Mouse (Mus musculus) hindbrain, embryonic 12.5 days (tissue): ENCODE measurements around the gene Sik3. TPM values are rescaled to one million over a fixed set of nuclear protein-coding genes. Genes with fewer than 3 reads are reported as not detected.
A peak's percentile ranks its signal among the peaks of the same experiment; 100 is the strongest.

Experiments used
- ATAC-seq: fragments of 200-750 bp; cut with Nextera tagmentation; 2 replicates; pipeline ENCODE4 v1.8.0; 2017; ENCODE audit warnings: moderate TSS enrichment; ENCODE audit not compliant: low FRiP score
- H3K27ac ChIP-seq: fragments of 300-500 bp; sonication (generic); 2 replicates; pipeline ENCODE4 v1.5.1; 2016; ENCODE audit warnings: mild to moderate bottlenecking
- H3K27me3 ChIP-seq: fragments of 300-500 bp; sonication (generic); 2 replicates; pipeline ENCODE4 v1.6.1; 2016; ENCODE audit warnings: mild to moderate bottlenecking
- H3K36me3 ChIP-seq: fragments of 300-500 bp; sonication (generic); 2 replicates; pipeline ENCODE4 v1.6.1; 2016; ENCODE audit warnings: mild to moderate bottlenecking
- H3K4me1 ChIP-seq: fragments of 300-500 bp; sonication (generic); 2 replicates; pipeline ENCODE4 v1.6.1; 2016
- H3K4me2 ChIP-seq: fragments of 300-500 bp; sonication (generic); replicated peaks from 2 replicates; pipeline ENCODE4 v1.6.1; 2016; ENCODE audit warnings: mild to moderate bottlenecking
- H3K4me3 ChIP-seq: fragments of 300-500 bp; sonication (generic); 2 replicates; pipeline ENCODE4 v1.5.1; 2016; ENCODE audit warnings: mild to moderate bottlenecking
- H3K9ac ChIP-seq: fragments of 300-500 bp; sonication (generic); 2 replicates; pipeline ENCODE4 v1.6.1; 2016; ENCODE audit warnings: mild to moderate bottlenecking, moderate library complexity
- H3K9me3 ChIP-seq: fragments of 300-500 bp; sonication (generic); replicated peaks from 2 replicates; pipeline ENCODE4 v1.6.1; 2016; ENCODE audit warnings: mild to moderate bottlenecking
- WGBS: fragments of 180-500 bp; shearing (Covaris S2); methylation state at CpG from one replicate; pipeline ENCODE4 v1.1.7; 2016; 5-methylcytosine and 5-hydroxymethylcytosine counted together
- polyA plus RNA-seq: library from polyadenylated mRNA; unstranded; fragments of >200 nt; fragmentation: Nextera tagmentation; extraction: Ambion mirVana; gene quantifications from 2 replicates; pipeline ENCODE4 v1.2.1, GENCODE M21; 2016

Sik3 gene
- polyA plus RNA-seq, 1 experiment from 2014 or later, result 13.9 TPM

GRCm38 (mm10) chr9:46230450-46230975 lies 217.9 kb downstream of the Sik3 start:
- H3K27ac ChIP-seq, result no peak overlapping the region
- 17% methylated on average over 13 of the region's 13 CpGs for WGBS
- no peaks in the 10 kb centered on the region for H3K9me3 ChIP-seq
- H3K9ac ChIP-seq, result peak overlapping the region; percentile 56
- H3K4me3 ChIP-seq, result peak overlapping the region; percentile 41
- 0 out of 2 replicates have a peak, but pooled peaks have one; percentile 39 for ATAC-seq
- no peaks in the 10 kb centered on the region for H3K27me3 ChIP-seq
- peak overlapping the region; percentile 74 for H3K4me2 ChIP-seq
- H3K36me3 ChIP-seq, result no peaks in the 10 kb centered on the region
- peaks cover 10% of the 10 kb centered on the region for H3K4me1 ChIP-seq

GRCm38 (mm10) chr9:46235196-46235595 lies 222.6 kb downstream of the Sik3 start:
- Histone ChIP-seq H3K27ac (no peak overlapping the region), H3K4me3 (no peak overlapping the region), H3K4me2 (no peak overlapping the region), H3K27me3 (no peaks in the 10 kb centered on the region), H3K36me3 (no peaks in the 10 kb centered on the region), H3K9ac (no peak overlapping the region), H3K4me1 (peaks cover 7% of the 10 kb centered on the region), H3K9me3 (no peaks in the 10 kb centered on the region)
- 91% methylated on average over 6 of the region's 6 CpGs for WGBS
- ATAC-seq, result no peak

- no peak for ATAC-seq
- Histone ChIP-seq H3K9me3 (no peaks in the 10 kb centered on the region), H3K36me3 (no peaks in the 10 kb centered on the region)
Measured at GRCm38 (mm10) chr9:46235596-46235648, 222.8 kb downstream of the Sik3 start, which contains the start of gene Apoc3. TSS of gene Apoc3 (minus strand) at chr9:46235636.

GRCm38 (mm10) chr9:46235649-46236048 lies 223.0 kb downstream of the Sik3 start:
- 68% methylated on average over 4 of the region's 4 CpGs for WGBS
- H3K27ac ChIP-seq, result no peak overlapping the region

More at GRCm38 (mm10) chr9:46235596-46235648, 222.8 kb downstream of the Sik3 start, which contains the start of gene Apoc3:
- Histone ChIP-seq H3K4me2 (no peak within 1 kb of the TSS), H3K4me1 (peaks cover 5% of the 10 kb centered on the region), H3K9ac (no peak within 1 kb of the TSS), H3K27ac (no peak within 1 kb of the TSS), H3K4me3 (no peak within 1 kb of the TSS), H3K27me3 (no peaks in the 10 kb centered on the region)

GRCm38 (mm10) chr9:46238850-46239249 lies 226.2 kb downstream of the Sik3 start:
- H3K36me3 ChIP-seq, result no peaks in the 10 kb centered on the region
- no peaks in the 10 kb centered on the region for H3K9me3 ChIP-seq
- H3K4me3 ChIP-seq, result no peak overlapping the region
- WGBS, result 84% methylated on average over 7 of the region's 7 CpGs
- H3K4me1 ChIP-seq, result no peaks in the 10 kb centered on the region; the same call in 1 of the 2 replicates
- no peak overlapping the region for H3K4me2 ChIP-seq
- no peaks in the 10 kb centered on the region for H3K27me3 ChIP-seq
- H3K27ac ChIP-seq, result no peak overlapping the region
- no peak overlapping the region for H3K9ac ChIP-seq
- no peak for ATAC-seq

More at GRCm38 (mm10) chr9:46235649-46236048, 223.0 kb downstream of the Sik3 start:
- no peak overlapping the region for H3K4me2 ChIP-seq
- no peaks in the 10 kb centered on the region for H3K27me3 ChIP-seq
- no peaks in the 10 kb centered on the region for H3K9me3 ChIP-seq
- H3K36me3 ChIP-seq, result no peaks in the 10 kb centered on the region
- H3K4me3 ChIP-seq, result no peak overlapping the region
- H3K4me1 ChIP-seq, result peaks cover 2% of the 10 kb centered on the region; the same call in 1 of the 2 replicates
- no peak for ATAC-seq
- H3K9ac ChIP-seq, result no peak overlapping the region

GRCm38 (mm10) chr9:46240526-46241153 lies 228.0 kb downstream of the Sik3 start, which contains the start of gene Apoa4:
TSS of gene Apoa4 (plus strand) at chr9:46240696.
- H3K9ac ChIP-seq, result no peak within 1 kb of the TSS
- H3K4me3 ChIP-seq, result no peak within 1 kb of the TSS
- H3K36me3 ChIP-seq, result no peaks in the 10 kb centered on the region
- WGBS, result 73% methylated on average over 7 of the region's 7 CpGs
- H3K4me2 ChIP-seq, result no peak within 1 kb of the TSS
- no peaks in the 10 kb centered on the region; the same call in 1 of the 2 replicates for H3K4me1 ChIP-seq
- ATAC-seq, result no peak
- H3K27me3 ChIP-seq, result no peaks in the 10 kb centered on the region
- H3K9me3 ChIP-seq, result no peaks in the 10 kb centered on the region
- H3K27ac ChIP-seq, result no peak within 1 kb of the TSS

- Histone ChIP-seq H3K9me3 (no peaks in the 10 kb centered on the region), H3K36me3 (no peaks in the 10 kb centered on the region), H3K4me3 (no peak overlapping the region), H3K9ac (no peak overlapping the region), H3K27me3 (no peaks in the 10 kb centered on the region), H3K27ac (no peak overlapping the region), H3K4me1 (no peaks in the 10 kb centered on the region; the same call in 1 of the 2 replicates), H3K4me2 (no peak overlapping the region)
- ATAC-seq, result no peak
- WGBS, result 85% methylated on average over 2 of the region's 2 CpGs
Measured at GRCm38 (mm10) chr9:46241818-46242217, 229.2 kb downstream of the Sik3 start.

- no peak overlapping the region for H3K9ac ChIP-seq
- 45% methylated on average over 4 of the region's 4 CpGs for WGBS
- no peaks in the 10 kb centered on the region for H3K9me3 ChIP-seq
- H3K27ac ChIP-seq, result no peak overlapping the region
- H3K36me3 ChIP-seq, result no peaks in the 10 kb centered on the region
- no peak for ATAC-seq
- H3K4me3 ChIP-seq, result no peak overlapping the region
- no peaks in the 10 kb centered on the region; the same call in 1 of the 2 replicates for H3K4me1 ChIP-seq
- peaks cover 2% of the 10 kb centered on the region; the same call in 1 of the 2 replicates for H3K27me3 ChIP-seq
- no peak overlapping the region for H3K4me2 ChIP-seq
Measured at GRCm38 (mm10) chr9:46243122-46243521, 230.5 kb downstream of the Sik3 start.

GRCm38 (mm10) chr9:46243584-46243983 lies 231.0 kb downstream of the Sik3 start:
- no peak for ATAC-seq
- WGBS, result 58% methylated on average over 8 of the region's 8 CpGs
- no peak overlapping the region for H3K27ac ChIP-seq
- H3K9me3 ChIP-seq, result no peaks in the 10 kb centered on the region
- no peak overlapping the region for H3K9ac ChIP-seq
- peaks cover 2% of the 10 kb centered on the region; the same call in 1 of the 2 replicates for H3K27me3 ChIP-seq
- H3K4me3 ChIP-seq, result no peak overlapping the region
- H3K4me2 ChIP-seq, result no peak overlapping the region
- no peaks in the 10 kb centered on the region; the same call in 1 of the 2 replicates for H3K4me1 ChIP-seq
- no peaks in the 10 kb centered on the region for H3K36me3 ChIP-seq

GRCm38 (mm10) chr9:46246752-46247324 lies 234.2 kb downstream of the Sik3 start:
- no peaks in the 10 kb centered on the region; the same call in 1 of the 2 replicates for H3K4me1 ChIP-seq
- 38% methylated on average over 11 of the region's 11 CpGs for WGBS
- no peaks in the 10 kb centered on the region for H3K9me3 ChIP-seq
- no peak overlapping the region for H3K4me3 ChIP-seq
- H3K9ac ChIP-seq, result no peak overlapping the region
- no peak for ATAC-seq
- H3K36me3 ChIP-seq, result no peaks in the 10 kb centered on the region
- H3K4me2 ChIP-seq, result no peak overlapping the region
- peaks cover 2% of the 10 kb centered on the region; the same call in 1 of the 2 replicates for H3K27me3 ChIP-seq
- no peak overlapping the region for H3K27ac ChIP-seq

GRCm38 (mm10) chr9:46256177-46256576 lies 243.6 kb downstream of the Sik3 start:
- no peak overlapping the region for H3K4me2 ChIP-seq
- WGBS, result 90% methylated on average over 7 of the region's 7 CpGs
- H3K36me3 ChIP-seq, result no peaks in the 10 kb centered on the region
- no peak for ATAC-seq
- H3K9ac ChIP-seq, result no peak overlapping the region
- H3K4me3 ChIP-seq, result no peak overlapping the region
- H3K27ac ChIP-seq, result no peak overlapping the region
- peaks cover 3% of the 10 kb centered on the region; the same call in 1 of the 2 replicates for H3K27me3 ChIP-seq
- no peaks in the 10 kb centered on the region for H3K9me3 ChIP-seq
- no peaks in the 10 kb centered on the region for H3K4me1 ChIP-seq

GRCm38 (mm10) chr9:46256658-46257385 lies 244.2 kb downstream of the Sik3 start:
- Histone ChIP-seq H3K9me3 (no peaks in the 10 kb centered on the region), H3K36me3 (no peaks in the 10 kb centered on the region), H3K27ac (no peak overlapping the region), H3K9ac (no peak overlapping the region), H3K4me3 (no peak overlapping the region), H3K27me3 (peaks cover 3% of the 10 kb centered on the region; the same call in 1 of the 2 replicates), H3K4me2 (no peak overlapping the region), H3K4me1 (no peaks in the 10 kb centered on the region)
- WGBS, result 90% methylated on average over 10 of the region's 10 CpGs
- no peak for ATAC-seq
